Mouse (Mus musculus) layer of hippocampus, postnatal 14 days (tissue): ENCODE measurements around the gene Rpa1. TPM values are rescaled to one million over a fixed set of nuclear protein-coding genes. Genes with fewer than 3 reads are reported as not detected.
A peak's percentile ranks its signal among the peaks of the same experiment; 100 is the strongest.
"Not testable (repeated sequence)": the region's sequence is repeated elsewhere in the genome, so short reads cannot be mapped to it uniquely, and the experiment has no call there.

ENCODE experiments used
- DNase-seq, 2 experiments: peaks; one replicate each; pipeline ENCODE4 v3.0.0; 2021 to 2022; ENCODE audit warnings: low spot score in 2 of 2, mixed read lengths in 1 of 2
- long read RNA-seq, 2 experiments: library from polyadenylated mRNA; stranded (forward); transcript quantifications; one replicate each; pipeline ENCODE4 v2.0.0; 2021
- total RNA-seq, 2 experiments: library from RNA; stranded (reverse); gene quantifications; 2 replicates each; pipeline ENCODE4 v1.2.3; 2021

Rpa1 gene
- 10 to 100 TPM; 57.2 to 66.7 TPM for total RNA-seq
- long read RNA-seq, experiment 1, full-length matches to known transcripts = 36 of 73 reads
- long read RNA-seq, experiment 1, partial matches to known transcripts = 23 of 73 reads
- long read RNA-seq, experiment 1, other reads (novel, unspliced or antisense) = 14 of 73 reads
- long read RNA-seq, experiment 2, full-length matches to known transcripts = 41 of 78 reads
- long read RNA-seq, experiment 2, partial matches to known transcripts = 17 of 78 reads
- long read RNA-seq, experiment 2, other reads (novel, unspliced or antisense) = 20 of 78 reads

- peak; percentile 91 to 96 for DNase-seq
These were observed at the start of gene Rpa1, which contains the start of gene Smyd4 for GRCm38 (mm10) chr11:75348199-75348889. TSS of gene Rpa1 (minus strand) at chr11:75348324. TSS of gene Smyd4 (plus strand) at chr11:75348433.

- peak in 1 of 2 experiments; percentile 37 for DNase-seq
These were observed 49.3 kb upstream of the Rpa1 start for GRCm38 (mm10) chr11:75397452-75397851.

- DNase-seq = no peak
These were observed 47.5 kb upstream of the Rpa1 start for GRCm38 (mm10) chr11:75395611-75396010.

GRCm38 (mm10) chr11:75383529-75383928 is 35.4 kb upstream of the Rpa1 start:
- not testable (repeated sequence) for DNase-seq

- not testable (repeated sequence) for DNase-seq
These were observed 30.7 kb upstream of the Rpa1 start for GRCm38 (mm10) chr11:75378786-75379185.

GRCm38 (mm10) chr11:75377125-75377524 is 29.0 kb upstream of the Rpa1 start:
- DNase-seq = no peak

- DNase-seq = no peak
These were observed 7.4 kb upstream of the Rpa1 start for GRCm38 (mm10) chr11:75355475-75355874.

GRCm38 (mm10) chr11:75351225-75351624 is 3.1 kb upstream of the Rpa1 start:
- no peak for DNase-seq

- DNase-seq = no peak
These were observed 752 bp upstream of the Rpa1 start for GRCm38 (mm10) chr11:75348890-75349261.

GRCm38 (mm10) chr11:75347596-75347995 is 528 bp downstream of the Rpa1 start:
- DNase-seq = no peak

GRCm38 (mm10) chr11:75347188-75347585 is 937 bp downstream of the Rpa1 start:
- no peak for DNase-seq

GRCm38 (mm10) chr11:75346556-75347187 is 1.5 kb downstream of the Rpa1 start:
- no peak for DNase-seq

GRCm38 (mm10) chr11:75344716-75345115 is 3.4 kb downstream of the Rpa1 start:
- no peak for DNase-seq

GRCm38 (mm10) chr11:75344163-75344562 is 4.0 kb downstream of the Rpa1 start:
- DNase-seq = no peak

- DNase-seq = no peak
These were observed 5.0 kb downstream of the Rpa1 start for GRCm38 (mm10) chr11:75343096-75343495.

GRCm38 (mm10) chr11:75340698-75341345 is 7.3 kb downstream of the Rpa1 start:
- peak; percentile 47 to 66 for DNase-seq

GRCm38 (mm10) chr11:75340076-75340475 is 8.0 kb downstream of the Rpa1 start:
- no peak for DNase-seq

GRCm38 (mm10) chr11:75337246-75337645 is 10.9 kb downstream of the Rpa1 start:
- DNase-seq = no peak

GRCm38 (mm10) chr11:75336676-75337075 is 11.4 kb downstream of the Rpa1 start:
- DNase-seq = no peak

GRCm38 (mm10) chr11:75325969-75326311 is 22.2 kb downstream of the Rpa1 start:
- DNase-seq = no peak

GRCm38 (mm10) chr11:75325116-75325968 is 22.8 kb downstream of the Rpa1 start:
- DNase-seq = no peak
